Mouse (Mus musculus): Measurements from ENCODE around the gene Mtm1. TPM values are rescaled to one million over a fixed set of nuclear protein-coding genes. Genes with fewer than 3 reads are reported as not detected.

Gene Mtm1
- 10 to 100 TPM; 18.7 to 18.9 TPM for total RNA-seq (2021)

GRCm38 (mm10) chrX:71210467-71210866 lies at the start of gene Mtm1:
Mtm1 (plus strand) TSS chrX:71210767.
- no peak for DNase-seq (ENCODE audit: low spot score)

GRCm38 (mm10) chrX:71181526-71181925 lies 29.0 kb upstream of the Mtm1 start:
- no peak for DNase-seq (ENCODE audit: low spot score)
- intact Hi-C loops (cut with DNase I): no loop called here

More at GRCm38 (mm10) chrX:71210467-71210866, at the start of gene Mtm1:
- intact Hi-C loops (cut with DNase I): no loop called here

GRCm38 (mm10) chrX:71183671-71184070 lies 26.9 kb upstream of the Mtm1 start:
- intact Hi-C loops (cut with DNase I): no loop called here
- DNase-seq (ENCODE audit: low spot score): no peak

GRCm38 (mm10) chrX:71186396-71186795 lies 24.2 kb upstream of the Mtm1 start:
- intact Hi-C loops (cut with DNase I): no loop called here
- DNase-seq (ENCODE audit: low spot score): no peak

- DNase-seq (ENCODE audit: low spot score): no peak
- intact Hi-C loops (cut with DNase I): no loop called here
Measured at GRCm38 (mm10) chrX:71204776-71205175, 5.8 kb upstream of the Mtm1 start.

GRCm38 (mm10) chrX:71205821-71206542 lies 4.6 kb upstream of the Mtm1 start:
- no peak for DNase-seq (ENCODE audit: low spot score)
- intact Hi-C loops (cut with DNase I): no loop called here

GRCm38 (mm10) chrX:71206595-71206994 lies 4.0 kb upstream of the Mtm1 start:
- DNase-seq (ENCODE audit: low spot score): no peak
- intact Hi-C loops (cut with DNase I): no loop called here

- intact Hi-C loops (cut with DNase I): no loop called here
- DNase-seq (ENCODE audit: low spot score): no peak
Measured at GRCm38 (mm10) chrX:71212911-71213310, 2.3 kb downstream of the Mtm1 start.

GRCm38 (mm10) chrX:71214441-71215112 lies 4.0 kb downstream of the Mtm1 start:
- DNase-seq (ENCODE audit: low spot score): peak; percentile 84
- intact Hi-C loops (cut with DNase I): loop anchor here (5.0 kb wide), 2 partner anchors 62 to 162 kb away; partner anchors contain the start of gene Mamld1

- peak; percentile 9 for DNase-seq (ENCODE audit: low spot score)
- intact Hi-C loops (cut with DNase I): loop anchor here (5.0 kb wide), 2 partner anchors 63 to 163 kb away; partner anchors contain the start of gene Mamld1
Measured at GRCm38 (mm10) chrX:71215113-71215708, 4.6 kb downstream of the Mtm1 start.

GRCm38 (mm10) chrX:71216879-71217278 lies 6.3 kb downstream of the Mtm1 start:
- no peak for DNase-seq (ENCODE audit: low spot score)
- intact Hi-C loops (cut with DNase I): loop anchor here (5.0 kb wide), 2 partner anchors 65 to 165 kb away; partner anchors contain the start of gene Mamld1

GRCm38 (mm10) chrX:71218853-71219252 lies 8.3 kb downstream of the Mtm1 start:
- intact Hi-C loops (cut with DNase I): loop anchor here (5.0 kb wide), 2 partner anchors 67 to 167 kb away; partner anchors contain the start of gene Mamld1
- DNase-seq (ENCODE audit: low spot score): no peak

GRCm38 (mm10) chrX:71220896-71221295 lies 10.3 kb downstream of the Mtm1 start:
- intact Hi-C loops (cut with DNase I): no loop called here
- no peak for DNase-seq (ENCODE audit: low spot score)

- DNase-seq (ENCODE audit: low spot score): no peak
- intact Hi-C loops (cut with DNase I): no loop called here
Measured at GRCm38 (mm10) chrX:71222648-71223408, 12.3 kb downstream of the Mtm1 start.

- no peak for DNase-seq (ENCODE audit: low spot score)
- intact Hi-C loops (cut with DNase I): no loop called here
Measured at GRCm38 (mm10) chrX:71226881-71227280, 16.3 kb downstream of the Mtm1 start.

GRCm38 (mm10) chrX:71228200-71228599 lies 17.6 kb downstream of the Mtm1 start:
- no peak for DNase-seq (ENCODE audit: low spot score)
- intact Hi-C loops (cut with DNase I): no loop called here

GRCm38 (mm10) chrX:71230847-71231246 lies 20.3 kb downstream of the Mtm1 start:
- DNase-seq (ENCODE audit: low spot score): no peak
- intact Hi-C loops (cut with DNase I): no loop called here

GRCm38 (mm10) chrX:71256422-71256821 lies 45.9 kb downstream of the Mtm1 start:
- no peak for DNase-seq (ENCODE audit: low spot score)
- intact Hi-C loops (cut with DNase I): no loop called here

- DNase-seq (ENCODE audit: low spot score): no peak
- intact Hi-C loops (cut with DNase I): no loop called here
Measured at GRCm38 (mm10) chrX:71260857-71261256, 50.3 kb downstream of the Mtm1 start.

GRCm38 (mm10) chrX:71264316-71264715 lies 53.7 kb downstream of the Mtm1 start:
- intact Hi-C loops (cut with DNase I): no loop called here
- DNase-seq (ENCODE audit: low spot score): no peak
